Mouse (Mus musculus): ENCODE data around the gene Tenm4.

- TF ChIP-seq POLR2A (IDR thresholded peaks at IDR 0.05; ENCODE audit: low read depth, low read length) (no peak), CTCF (conservative IDR thresholded peaks at IDR 0.05 in 1 of 2, IDR thresholded peaks at IDR 0.05 in 1 of 2; ENCODE audit: low read depth in 2 of 2, low read length in 2 of 2) (no peak)
Measured at GRCm38 (mm10) chr7:96210525-96211369, 39.7 kb downstream of the Tenm4 start.

Measured in CH12.LX (cell line).